Mouse (Mus musculus) retina, embryonic 14.5 days (tissue): ENCODE results near the gene Dnajc4.

ENCODE experiments used
- DNase-seq: peaks from one replicate; pipeline ENCODE4 v3.0.0-alpha.2; 2015; ENCODE audit warnings: low spot score

The Dnajc4 gene

GRCm38 (mm10) chr19:6975537-6976521, 16.5 kb downstream of the Dnajc4 start, which contains the start of gene Plcb3:
Gene Plcb3, minus strand, starts transcription at chr19:6976470.
- peak; percentile 80 for DNase-seq

- peak; percentile 85 for DNase-seq
Measured at GRCm38 (mm10) chr19:6974211-6975205, 17.9 kb downstream of the Dnajc4 start, which contains the start of gene Ppp1r14b. Gene Ppp1r14b, plus strand, starts transcription at chr19:6974968.

- DNase-seq = no peak
Measured at GRCm38 (mm10) chr19:6973581-6974190, 18.7 kb downstream of the Dnajc4 start.

- DNase-seq = no peak
Measured at GRCm38 (mm10) chr19:6972247-6972917, 20.0 kb downstream of the Dnajc4 start.

- DNase-seq = no peak
Measured at GRCm38 (mm10) chr19:6971644-6972043, 20.7 kb downstream of the Dnajc4 start.

- DNase-seq = no peak
Measured at GRCm38 (mm10) chr19:6970460-6971085, 21.8 kb downstream of the Dnajc4 start.

- peak; percentile 75 for DNase-seq
Measured at GRCm38 (mm10) chr19:6969665-6970381, 22.5 kb downstream of the Dnajc4 start.

- DNase-seq = no peak
Measured at GRCm38 (mm10) chr19:6969291-6969664, 23.1 kb downstream of the Dnajc4 start.

GRCm38 (mm10) chr19:6968491-6969271, 23.7 kb downstream of the Dnajc4 start:
- no peak for DNase-seq

GRCm38 (mm10) chr19:6956461-6956860, 35.9 kb downstream of the Dnajc4 start:
- no peak for DNase-seq

- DNase-seq = no peak
Measured at GRCm38 (mm10) chr19:6955424-6955823, 36.9 kb downstream of the Dnajc4 start.

GRCm38 (mm10) chr19:6954046-6954445, 38.3 kb downstream of the Dnajc4 start:
- no peak for DNase-seq

GRCm38 (mm10) chr19:6952712-6953037, 39.7 kb downstream of the Dnajc4 start:
- DNase-seq = no peak

- DNase-seq = peak; percentile 57
Measured at GRCm38 (mm10) chr19:6951994-6952711, 40.2 kb downstream of the Dnajc4 start.

- peak; percentile 94 for DNase-seq
Measured at GRCm38 (mm10) chr19:6951381-6951968, 40.9 kb downstream of the Dnajc4 start.

GRCm38 (mm10) chr19:6950613-6951153, 41.7 kb downstream of the Dnajc4 start:
- DNase-seq = peak; percentile 78

GRCm38 (mm10) chr19:6949951-6950350, 42.4 kb downstream of the Dnajc4 start:
- no peak for DNase-seq

GRCm38 (mm10) chr19:6949532-6949931, 42.8 kb downstream of the Dnajc4 start:
- no peak for DNase-seq
